Mouse (Mus musculus) cerebellum, adult 9-11 months (tissue): Measurements from ENCODE around the gene Ptar1.
"Not testable (repeated sequence)": the region's sequence is repeated elsewhere in the genome, so short reads cannot be mapped to it uniquely, and the experiment has no call there.

Experiments
- DNase-seq: peaks from one replicate; pipeline ENCODE4 v3.0.0; 2022

Ptar1 gene

DNA sequence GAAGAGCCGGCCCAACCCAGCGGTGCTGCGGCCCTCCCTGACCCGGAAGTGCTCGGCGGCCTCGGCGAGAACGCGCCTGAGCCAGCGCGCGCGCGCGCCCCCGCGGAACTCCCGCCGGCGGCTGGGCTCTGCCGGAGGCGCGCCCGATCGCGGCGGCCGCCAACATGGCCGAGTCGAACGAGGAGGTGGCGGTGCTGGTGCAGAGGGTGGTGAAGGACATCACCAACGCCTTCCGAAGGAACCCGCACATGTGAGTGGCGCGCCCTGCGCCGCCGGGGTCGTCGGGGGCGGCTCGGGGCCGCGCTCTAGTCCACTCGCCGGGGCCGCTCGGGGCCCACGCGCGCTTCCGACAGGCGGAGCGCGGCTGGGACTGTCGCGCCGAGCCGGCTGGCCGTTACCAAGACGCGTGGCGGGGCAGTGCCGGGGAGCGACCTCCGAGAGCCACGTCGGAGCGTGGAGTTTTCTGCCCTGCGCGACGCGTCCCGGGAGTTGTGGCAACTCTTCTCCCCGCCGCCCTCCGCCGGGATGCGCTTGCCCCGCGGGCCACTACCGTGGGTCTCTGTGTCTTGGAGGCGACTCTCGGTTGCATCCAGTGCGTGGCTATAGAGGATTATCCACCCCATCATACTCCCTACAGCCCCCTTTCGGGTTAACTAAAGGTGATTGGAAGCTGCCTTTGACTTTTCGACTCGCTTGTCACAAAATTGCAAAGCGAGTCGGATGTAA is at the start of gene Ptar1:
Gene Ptar1, plus strand, starts transcription at position 134 of the 726 bp plus-strand sequence.
- DNase-seq, result peak; percentile 91

DNA sequence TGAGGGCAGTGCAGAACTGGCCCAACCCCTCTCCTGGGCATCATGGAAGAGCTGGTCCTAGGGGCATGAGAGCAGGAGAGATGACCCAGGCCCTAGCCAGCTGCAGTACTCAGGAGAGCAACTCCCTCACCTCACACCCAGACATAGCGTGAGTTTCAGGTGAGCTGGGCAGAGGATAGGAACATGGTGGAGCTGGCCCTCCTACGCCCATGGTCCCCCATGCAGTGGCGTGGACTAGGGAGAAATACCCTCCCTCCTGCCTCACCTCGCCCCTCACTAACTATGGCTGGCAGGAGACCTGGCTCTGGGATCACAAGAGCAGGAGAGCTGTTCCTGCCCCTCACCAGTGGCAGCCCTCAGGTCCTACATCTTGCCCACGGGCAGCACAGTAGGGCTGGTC is 43.4 kb upstream of the Ptar1 start:
- DNase-seq, result no peak

DNA sequence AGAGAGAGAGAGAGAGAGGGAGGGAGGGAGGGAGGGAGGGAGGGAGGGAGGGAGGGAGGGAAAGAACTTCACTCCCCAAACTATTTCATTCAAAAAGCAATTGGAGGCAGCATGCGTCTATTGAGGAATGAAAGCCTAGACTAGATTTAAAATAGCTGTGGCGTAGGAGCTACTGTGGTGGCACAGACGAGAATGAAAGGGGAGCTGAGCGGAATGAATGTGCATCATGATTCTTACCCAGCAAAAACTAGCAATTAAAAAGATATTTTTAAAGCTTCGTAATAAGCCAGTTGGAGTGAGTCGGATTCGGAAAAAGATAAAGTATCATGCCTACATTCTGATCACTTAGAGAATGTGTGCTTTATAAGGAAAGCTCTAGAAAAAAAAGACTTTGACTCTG is 41.9 kb upstream of the Ptar1 start:
- DNase-seq, result no peak

DNA sequence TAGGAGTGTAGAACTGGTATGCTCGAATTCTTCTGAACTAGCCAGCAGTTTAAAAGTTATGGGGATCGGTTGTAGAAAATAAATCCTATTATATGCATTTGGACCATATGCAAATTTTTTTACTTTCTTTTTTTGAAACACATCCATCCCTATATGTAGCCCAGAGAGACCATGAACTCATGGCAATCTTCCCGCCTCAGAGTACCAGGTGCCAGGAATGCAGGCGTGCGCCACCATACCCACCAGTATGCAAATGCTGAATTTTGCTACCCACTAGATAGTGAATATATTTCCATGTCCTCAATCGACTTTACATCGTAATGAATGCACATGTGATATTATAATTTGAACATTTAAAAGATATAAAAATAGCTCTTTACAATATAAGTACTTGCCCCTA is 39.9 kb upstream of the Ptar1 start:
- DNase-seq, result no peak

DNA sequence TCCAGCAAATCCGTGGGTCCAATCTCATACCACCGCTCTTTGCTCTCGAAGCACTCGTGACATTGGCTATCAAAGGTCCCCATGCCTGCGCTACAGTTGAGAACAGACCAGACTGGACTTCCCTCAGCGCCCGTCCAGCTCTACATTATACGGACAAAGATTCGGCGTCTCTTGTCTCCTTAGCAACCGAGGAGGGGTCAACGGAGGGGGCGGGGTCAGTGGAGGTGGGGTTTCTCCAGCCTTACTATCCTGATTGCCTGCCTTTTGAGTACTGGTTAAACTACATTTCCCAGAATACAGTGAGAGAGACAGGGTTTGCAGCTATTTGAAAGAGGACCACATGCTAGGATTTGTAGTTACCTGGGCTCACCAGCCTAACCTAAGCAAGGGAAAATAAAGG is 34.6 kb upstream of the Ptar1 start, which contains the start of gene 1700028P14Rik:
Gene 1700028P14Rik, minus strand, starts transcription at position 169 of the 400 bp plus-strand sequence.
- peak; percentile 17 for DNase-seq

DNA sequence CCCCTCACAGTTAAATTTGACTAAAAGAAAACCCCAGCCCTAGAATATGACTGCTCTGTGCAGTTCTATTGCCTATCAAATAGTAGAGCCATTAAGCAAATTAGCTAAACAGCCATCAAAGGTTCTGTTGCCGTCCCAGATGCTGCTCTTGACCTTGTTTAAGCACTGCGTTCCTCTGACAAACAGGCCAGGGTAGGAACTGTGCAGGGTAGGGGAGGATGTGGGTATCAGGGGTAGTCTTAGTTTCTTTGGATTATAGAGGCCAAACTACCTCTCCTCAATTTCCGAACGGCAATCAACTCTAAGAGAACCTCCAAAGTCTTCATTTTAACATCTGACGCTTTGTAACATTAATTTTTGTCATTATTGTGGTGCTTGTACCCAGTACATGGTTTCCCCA is 34.1 kb upstream of the Ptar1 start:
- DNase-seq, result no peak

DNA sequence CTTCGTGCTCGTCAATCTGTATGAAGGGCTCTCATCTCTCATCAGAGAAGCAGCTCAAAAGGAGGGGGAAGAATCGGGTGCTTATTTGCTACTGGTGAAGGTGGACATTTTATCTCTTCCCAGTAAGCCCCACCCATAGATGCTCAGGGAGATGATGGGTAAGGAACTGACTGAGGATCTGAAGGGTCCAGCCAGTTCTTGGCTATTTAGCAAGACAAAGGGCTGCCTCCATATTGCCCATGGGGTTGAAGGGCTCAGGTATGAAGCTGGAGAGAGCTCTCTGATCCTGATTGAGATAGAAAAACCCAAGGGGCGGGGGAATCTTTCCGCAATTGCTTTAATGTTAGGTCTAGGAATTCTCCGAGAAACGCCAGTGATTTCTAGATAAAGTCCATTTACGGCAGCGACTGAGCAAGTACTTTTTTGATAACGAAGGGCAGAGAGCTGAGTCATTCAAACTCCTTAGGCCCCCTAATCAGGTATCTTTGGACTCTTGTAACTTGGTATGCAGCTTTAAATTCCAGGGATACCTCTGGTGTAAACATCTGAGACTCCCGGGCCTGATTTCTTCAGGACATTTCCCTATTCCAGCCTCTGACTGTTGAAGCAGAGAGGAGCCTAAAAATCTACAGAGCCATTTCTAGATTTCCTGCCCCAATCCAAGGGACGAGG is 29.8 kb upstream of the Ptar1 start:
- DNase-seq, result no peak

DNA sequence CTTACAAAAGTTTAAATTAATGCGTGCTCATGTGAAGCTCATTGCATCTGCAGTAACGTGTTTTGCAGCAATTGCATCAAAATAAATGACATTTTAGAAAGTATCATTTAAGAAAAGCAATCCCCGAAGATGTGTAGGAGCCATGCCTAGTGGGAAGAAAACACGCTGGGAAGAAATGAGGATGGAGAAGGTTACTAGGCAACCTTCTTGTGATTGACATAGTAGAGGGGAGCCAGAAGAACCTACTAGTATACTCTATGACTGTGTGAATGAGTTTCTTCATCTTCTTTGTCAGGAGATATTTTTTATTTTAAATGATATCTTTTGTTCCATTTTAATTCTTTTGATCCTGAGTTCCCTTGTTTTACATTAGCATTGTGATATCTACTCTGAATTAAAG is 28.9 kb upstream of the Ptar1 start:
- DNase-seq, result no peak

DNA sequence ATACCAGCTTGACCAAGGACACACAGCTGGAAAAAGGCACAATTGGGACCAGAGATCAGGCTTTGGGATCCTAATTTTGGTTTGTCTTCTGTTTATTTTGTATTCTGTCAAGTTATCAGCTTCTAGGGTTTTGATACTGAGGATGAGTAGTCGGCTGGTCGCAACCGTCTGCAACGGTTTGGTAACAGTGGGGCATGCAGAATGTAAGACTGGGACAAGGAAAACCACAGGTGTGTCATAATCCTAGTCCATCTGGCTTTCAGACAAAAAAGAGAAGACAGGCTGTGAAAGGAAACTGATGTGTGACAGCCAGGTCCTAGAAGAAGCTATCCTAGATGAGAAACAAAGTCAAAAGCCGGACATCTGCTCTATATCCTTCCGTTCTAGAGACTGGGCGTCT is 23.1 kb upstream of the Ptar1 start:
- DNase-seq, result no peak

DNA sequence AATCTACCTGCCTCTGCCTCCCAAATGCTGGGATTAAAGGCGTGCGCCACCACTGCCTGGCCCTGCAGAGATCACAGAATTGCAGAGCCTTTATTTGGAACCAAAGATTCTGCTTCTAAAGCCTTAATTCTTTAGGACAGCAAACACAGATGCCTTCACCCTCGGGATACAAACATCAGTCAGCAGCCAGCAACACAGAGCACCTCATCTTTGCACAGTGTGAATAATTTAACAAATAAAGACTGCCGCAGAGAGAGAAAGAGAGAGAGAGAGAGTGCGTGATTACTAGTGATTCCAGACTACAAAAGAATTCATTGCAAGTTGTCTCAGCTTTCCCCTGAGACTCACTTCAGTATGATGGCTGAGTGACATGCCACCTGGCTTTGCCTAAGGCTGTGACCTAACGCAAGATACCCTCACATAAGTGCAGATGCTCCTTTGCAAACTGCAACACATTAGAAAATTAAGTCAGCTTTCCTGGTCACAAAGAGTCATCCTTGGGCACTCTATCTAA is 19.0 kb upstream of the Ptar1 start:
- DNase-seq, result no peak

DNA sequence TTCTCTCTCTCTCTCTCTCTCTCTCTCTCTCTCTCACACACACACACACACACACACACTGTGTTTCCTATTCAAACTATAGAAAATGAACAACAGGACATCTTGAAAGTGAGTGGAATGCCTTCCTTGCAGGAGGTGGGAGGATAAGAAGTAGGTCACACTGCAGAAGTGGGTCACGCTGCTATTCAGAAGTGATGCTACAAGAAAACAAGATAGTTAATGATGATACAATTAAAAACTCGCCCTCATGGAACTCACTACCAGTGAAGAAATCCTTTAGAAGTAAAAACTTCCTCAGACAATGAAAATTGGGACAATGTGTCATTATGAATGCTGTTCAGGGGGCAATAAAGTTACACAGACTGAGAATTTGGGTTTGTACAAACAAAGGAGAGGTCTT is 14.2 kb upstream of the Ptar1 start:
- DNase-seq, result no peak

DNA sequence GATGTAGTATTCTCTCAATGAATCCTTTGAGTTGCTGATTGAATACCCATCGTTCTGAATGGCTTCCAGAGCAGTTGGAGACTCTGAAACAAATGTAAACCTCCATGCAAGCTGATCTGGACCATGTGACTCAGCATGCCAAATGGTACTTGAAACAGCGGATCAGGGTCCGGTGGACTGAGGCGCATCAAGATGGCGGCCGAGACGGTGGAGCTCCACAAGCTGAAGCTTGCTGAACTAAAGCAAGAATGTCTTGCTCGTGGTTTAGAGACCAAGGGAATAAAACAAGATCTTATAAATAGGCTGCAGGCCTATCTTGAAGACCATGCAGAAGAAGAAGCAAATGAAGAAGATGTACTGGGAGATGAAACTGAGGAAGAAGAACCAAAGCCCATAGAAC is 11.6 kb upstream of the Ptar1 start:
- DNase-seq, result not testable (repeated sequence)

DNA sequence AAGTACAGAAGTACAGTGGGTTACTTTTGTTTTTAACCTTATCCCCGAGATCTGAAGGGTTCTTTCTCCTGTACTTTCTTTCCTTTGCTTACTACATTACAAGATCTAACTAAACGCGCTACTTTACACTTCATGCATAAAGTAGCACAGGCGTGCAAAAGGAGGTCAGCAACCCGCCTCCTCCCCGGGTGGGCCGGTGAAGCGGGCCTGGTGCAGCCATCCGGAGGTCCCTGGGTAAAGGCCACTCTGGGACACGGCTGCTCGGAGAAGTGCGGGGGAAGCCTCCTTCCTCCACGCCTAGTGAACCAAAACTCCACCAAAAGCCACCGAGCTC is 300 bp upstream of the Ptar1 start:
- DNase-seq, result no peak

DNA sequence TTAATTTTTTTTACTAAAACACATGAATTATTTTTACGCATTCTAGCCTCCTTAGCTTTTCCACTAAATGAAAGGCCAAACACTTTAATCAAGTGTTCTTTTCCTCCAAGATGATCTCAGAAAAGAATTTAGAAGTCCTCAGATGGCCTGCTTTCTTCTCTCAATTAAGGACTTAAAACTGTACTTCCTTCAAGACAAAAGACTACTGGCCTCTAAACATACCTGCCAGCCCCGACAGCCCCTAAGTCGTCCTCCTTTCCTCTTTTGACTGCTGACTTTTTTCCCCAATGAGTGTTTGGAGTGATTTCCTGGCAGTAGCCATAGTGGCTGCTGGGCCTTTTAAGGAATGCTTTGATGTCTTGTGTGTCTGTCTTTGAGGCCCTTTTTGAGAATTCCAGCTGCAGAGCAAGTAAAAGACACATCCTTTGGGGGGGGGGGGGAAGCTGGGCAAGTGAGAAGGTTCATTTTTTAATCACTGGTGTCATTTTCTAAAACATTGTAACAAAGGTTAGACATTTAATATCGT is 1.3 kb downstream of the Ptar1 start:
- no peak for DNase-seq

DNA sequence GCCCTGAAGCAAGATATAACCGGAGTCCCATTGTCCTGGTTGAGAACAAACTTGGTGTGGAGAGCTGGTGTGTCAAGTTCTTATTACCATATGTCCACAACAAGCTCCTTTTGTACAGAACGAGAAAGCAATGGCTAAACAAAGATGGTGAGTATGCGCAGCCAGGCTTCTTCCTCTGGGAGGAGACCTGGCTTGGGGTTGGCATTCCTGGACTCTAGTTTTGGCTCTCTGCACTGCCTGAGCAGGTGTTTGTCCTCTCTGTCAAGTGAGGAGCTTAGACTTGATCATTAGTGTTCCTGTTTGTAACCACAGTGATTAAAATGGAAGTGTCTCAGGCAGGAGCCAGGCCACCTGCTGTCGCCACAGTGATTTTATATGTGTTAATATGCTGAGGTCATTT is 7.1 kb downstream of the Ptar1 start:
- peak; percentile 83 for DNase-seq

DNA sequence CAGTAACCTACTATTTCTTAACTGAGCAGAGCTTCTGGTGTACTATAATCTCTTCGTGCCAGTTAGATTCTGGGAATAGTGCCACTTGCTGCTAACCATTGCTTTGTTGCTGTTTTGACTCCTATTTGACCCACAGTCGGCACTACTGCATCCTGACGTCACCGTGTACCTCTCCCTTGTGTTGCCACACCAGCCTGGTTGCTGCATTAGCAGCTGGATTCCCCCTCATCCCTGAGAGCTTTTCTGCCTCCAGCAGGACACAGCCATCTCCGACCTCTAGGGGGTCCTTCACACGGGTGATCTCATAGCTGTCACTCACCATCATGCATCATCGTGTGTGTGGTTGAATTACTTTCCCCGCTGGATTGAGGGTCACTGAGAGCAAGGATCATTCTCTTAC is 10.6 kb downstream of the Ptar1 start:
- peak; percentile 28 for DNase-seq

DNA sequence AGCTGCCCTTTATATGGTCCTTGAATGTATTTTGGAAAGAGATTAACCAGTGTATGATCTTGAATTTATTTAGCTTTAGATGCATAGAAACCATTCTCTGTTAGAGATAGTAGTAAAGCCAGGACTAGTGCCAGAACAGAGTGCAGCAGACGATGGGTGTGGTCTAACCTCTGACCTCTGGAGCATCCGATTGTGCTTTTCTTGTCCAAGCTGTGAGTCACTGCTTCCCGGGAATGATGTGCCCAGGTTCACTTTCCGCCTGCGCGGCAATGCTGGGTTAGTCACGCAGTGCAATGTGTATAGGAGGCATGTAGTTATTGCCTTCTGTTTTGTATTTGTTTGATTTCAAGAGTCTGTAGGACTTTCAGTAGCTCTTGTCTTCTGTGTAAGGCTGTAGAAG is 11.1 kb downstream of the Ptar1 start:
- no peak for DNase-seq

DNA sequence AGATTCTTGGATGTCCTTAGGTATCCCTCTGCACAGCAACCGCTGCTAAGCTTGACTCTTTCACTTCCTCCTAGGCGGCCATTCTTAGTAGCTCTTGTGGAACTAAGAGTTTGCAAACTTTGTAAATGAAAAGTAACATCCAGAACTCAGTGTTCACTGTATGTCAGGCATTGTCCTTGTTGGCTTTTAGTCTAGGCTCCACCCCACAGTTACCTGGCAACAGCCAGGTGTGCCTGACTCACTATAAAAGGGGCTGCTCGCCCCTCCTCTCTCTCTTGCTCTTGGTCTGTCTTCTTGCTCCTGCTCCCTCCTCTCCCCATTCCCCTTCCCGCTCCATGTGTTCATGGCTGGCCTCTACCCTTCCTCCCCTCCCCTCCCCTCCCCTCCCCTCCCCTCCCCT is 11.9 kb downstream of the Ptar1 start:
- no peak for DNase-seq

DNA sequence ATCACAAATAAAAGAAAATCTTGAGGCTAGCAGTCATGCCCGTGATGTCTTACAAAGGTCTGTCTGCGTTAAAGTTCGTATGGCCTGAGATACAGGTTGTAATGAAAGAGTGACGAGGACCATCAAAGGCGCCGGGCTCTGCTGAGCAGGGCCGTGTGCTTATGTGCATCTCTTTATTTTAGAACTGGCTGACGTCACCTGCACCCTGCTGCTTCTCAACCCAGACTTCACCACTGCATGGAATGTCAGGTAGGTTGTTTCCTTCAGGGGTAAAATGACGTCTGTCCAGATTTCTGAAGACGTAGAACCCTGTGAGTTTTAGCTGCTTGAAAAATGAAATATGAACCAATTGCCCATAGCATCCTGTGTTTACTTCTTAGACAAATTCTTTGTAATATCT is 15.7 kb downstream of the Ptar1 start:
- DNase-seq, result no peak

DNA sequence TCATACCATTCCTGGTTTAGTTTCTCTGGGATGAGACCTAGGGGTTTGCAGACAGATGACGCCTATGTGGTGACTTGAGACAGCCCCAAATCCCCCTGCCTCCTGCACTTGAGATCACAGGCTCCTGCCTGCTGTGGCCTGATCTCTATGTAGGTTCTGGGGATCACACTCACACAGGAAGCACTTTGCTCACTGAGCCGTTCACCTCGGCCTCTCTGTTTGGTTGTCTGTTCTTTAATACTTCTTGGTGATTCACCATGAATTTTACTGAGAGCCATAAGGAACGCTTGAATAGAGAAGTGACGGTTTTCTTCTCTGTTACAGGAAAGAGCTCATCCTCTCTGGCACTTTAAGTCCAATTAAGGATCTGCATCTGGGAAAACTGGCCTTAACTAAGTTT is 18.2 kb downstream of the Ptar1 start:
- no peak for DNase-seq

DNA sequence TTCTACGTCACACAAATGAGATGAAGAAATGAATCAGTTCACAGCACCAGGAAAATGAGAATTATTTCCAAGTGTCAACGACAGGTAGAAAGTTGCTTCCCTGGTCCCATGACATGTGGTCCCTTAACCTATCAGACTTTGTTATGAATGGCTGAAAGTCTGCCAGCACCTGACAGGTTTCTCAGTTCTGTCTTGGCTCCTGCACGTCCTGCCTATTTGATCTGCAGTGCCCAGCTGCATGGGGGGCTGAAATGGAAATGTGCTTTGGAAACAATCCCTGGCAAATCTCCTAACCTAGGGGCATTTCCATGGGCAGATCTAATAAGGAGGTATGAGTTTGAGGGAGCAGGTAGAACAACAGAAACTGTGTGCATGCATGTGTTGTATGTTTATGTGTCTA is 59.3 kb downstream of the Ptar1 start:
- no peak for DNase-seq

DNA sequence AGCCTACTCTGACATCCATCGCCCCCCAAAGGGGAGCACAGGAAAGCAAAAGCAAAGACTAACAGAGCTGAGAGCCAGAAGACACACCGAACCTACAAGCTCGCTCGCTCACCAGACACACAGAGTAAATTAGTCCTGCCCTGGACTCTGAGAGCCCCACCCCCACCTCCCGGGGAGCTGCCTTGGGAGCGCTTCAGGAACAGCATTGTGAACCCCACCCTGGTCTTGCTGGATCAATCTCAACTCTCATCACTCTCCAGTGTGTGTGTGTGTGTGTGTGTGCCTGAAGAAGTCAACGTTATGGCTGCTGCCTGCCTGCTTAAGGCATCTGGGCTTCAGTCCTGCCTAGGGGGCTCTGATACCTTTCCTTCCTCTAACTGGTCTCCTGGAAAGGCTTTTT is 69.8 kb downstream of the Ptar1 start:
- DNase-seq, result no peak

DNA sequence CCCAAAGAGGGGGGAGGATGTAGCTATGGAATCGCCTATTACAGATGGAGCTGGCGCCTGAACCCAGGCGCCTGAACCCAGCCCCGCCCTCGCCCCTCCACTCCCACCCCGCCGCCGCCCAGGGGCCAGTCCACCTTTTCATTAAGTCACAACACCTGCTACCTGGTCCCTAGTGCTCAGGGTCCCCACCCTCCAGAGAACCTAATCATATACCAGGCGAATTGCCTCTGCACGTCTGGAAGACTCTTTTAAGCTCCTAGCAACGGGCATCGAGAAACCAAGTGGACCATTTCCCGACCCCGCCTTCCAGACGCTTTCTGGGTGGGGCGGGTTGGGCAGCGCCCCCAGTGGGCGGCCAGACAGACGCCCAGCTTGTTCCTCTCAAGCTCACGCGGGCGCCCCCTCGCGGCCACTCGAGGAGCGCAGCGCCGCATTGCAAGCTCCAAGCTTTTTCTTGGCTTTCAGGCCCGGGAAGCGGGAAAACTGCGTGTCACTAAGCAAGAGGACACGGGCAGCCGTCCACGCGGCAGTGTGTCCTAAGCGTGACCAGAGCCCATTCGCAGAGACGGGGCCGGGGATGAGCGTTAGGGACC is 70.8 kb downstream of the Ptar1 start:
- peak; percentile 96 for DNase-seq
